Mouse (Mus musculus) midbrain, embryonic 16.5 days (tissue): ENCODE results near the gene Tango2. TPM values are rescaled to one million over a fixed set of nuclear protein-coding genes. Genes with fewer than 3 reads are reported as not detected.

Experiments
- ATAC-seq: fragments of 200-750 bp; cut with Nextera tagmentation; 2 replicates; pipeline ENCODE4 v1.8.0; 2017; ENCODE audit warnings: moderate TSS enrichment
- H3K27ac ChIP-seq: fragments of 300-500 bp; sonication (generic); 2 replicates; pipeline ENCODE4 v1.5.1; 2014; ENCODE audit warnings: mild to moderate bottlenecking, low read length, mixed read lengths
- H3K27me3 ChIP-seq: fragments of 300-500 bp; sonication (generic); 2 replicates; pipeline ENCODE4 v1.6.1; 2014; ENCODE audit warnings: low read depth, low read length, mixed read lengths; ENCODE audit not compliant: control insufficient read depth, insufficient read depth
- H3K36me3 ChIP-seq: fragments of 300-500 bp; sonication (generic); 2 replicates; pipeline ENCODE4 v1.6.1; 2014; ENCODE audit warnings: mild to moderate bottlenecking, low read length, moderate library complexity, mixed read lengths; ENCODE audit not compliant: control insufficient read depth, insufficient read depth
- H3K4me1 ChIP-seq: fragments of 300-500 bp; sonication (generic); 2 replicates; pipeline ENCODE4 v1.6.1; 2014; ENCODE audit warnings: mild to moderate bottlenecking, low read length, mixed read lengths; ENCODE audit not compliant: control insufficient read depth, insufficient read depth
- H3K4me2 ChIP-seq: fragments of 300-500 bp; sonication (generic); 2 replicates; pipeline ENCODE4 v1.6.1; 2014; ENCODE audit warnings: mild to moderate bottlenecking, low read length, mixed read lengths
- H3K4me3 ChIP-seq: fragments of 300-500 bp; sonication (generic); 2 replicates; pipeline ENCODE4 v1.5.1; 2014; ENCODE audit warnings: low read depth, mild to moderate bottlenecking, low read length, moderate library complexity, mixed read lengths
- H3K9ac ChIP-seq: fragments of 300-500 bp; sonication (generic); 2 replicates; pipeline ENCODE4 v1.6.1; 2014; ENCODE audit warnings: low read depth, low read length, mixed read lengths
- H3K9me3 ChIP-seq: fragments of 300-500 bp; sonication (generic); replicated peaks from 2 replicates; pipeline ENCODE4 v1.6.1; 2014; ENCODE audit warnings: mild to moderate bottlenecking, low read length, mixed read lengths; ENCODE audit not compliant: control insufficient read depth, poor library complexity, severe bottlenecking
- WGBS: fragments of 180-500 bp; shearing (Covaris S2); extraction: QIAGEN DNeasy Blood & Tissue Kit; methylation state at CpG from one replicate; pipeline ENCODE4 v1.1.7; 2014; 5-methylcytosine and 5-hydroxymethylcytosine counted together
- polyA plus RNA-seq: library from polyadenylated mRNA; unstranded; fragments of >200 nt; fragmentation: Nextera tagmentation; extraction: Ambion mirVana; gene quantifications from 2 replicates; pipeline ENCODE4 v1.2.1, GENCODE M21; 2015

Gene Tango2
- polyA plus RNA-seq, 1 experiment from 2014 or later = 82.5 TPM

GRCm38 (mm10) chr16:18341605-18342004 is 6.3 kb downstream of the Tango2 start:
- Histone ChIP-seq H3K9ac (no peak overlapping the region), H3K36me3 (peaks cover 6% of the 10 kb centered on the region; the same call in 1 of the 2 replicates), H3K4me1 (peaks cover 30% of the 10 kb centered on the region), H3K9me3 (no peaks in the 10 kb centered on the region), H3K4me2 (no peak overlapping the region), H3K27ac (no peak overlapping the region), H3K4me3 (no peak overlapping the region), H3K27me3 (no peaks in the 10 kb centered on the region)
- 92% methylated on average over 8 of the region's 8 CpGs for WGBS
- ATAC-seq = no peak

DNA sequence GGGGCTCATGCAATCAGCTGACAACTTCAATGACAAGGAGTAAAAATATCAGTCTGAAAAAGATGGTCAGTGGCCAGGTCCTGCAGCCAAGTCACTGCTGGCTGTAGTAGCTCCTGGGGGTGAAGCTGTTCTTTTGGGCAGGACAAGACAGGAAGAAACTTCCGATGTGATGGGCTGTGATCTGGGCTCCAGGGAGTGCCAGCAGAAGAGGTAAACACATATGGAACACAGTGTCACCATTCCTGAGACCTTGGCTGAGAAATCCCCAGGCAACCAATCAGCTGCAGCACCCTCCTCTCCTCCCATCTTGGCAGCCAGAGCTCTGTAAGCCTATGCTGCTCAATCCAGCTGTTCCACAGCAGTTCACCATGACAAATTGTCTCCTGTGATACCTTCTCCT is 8.0 kb downstream of the Tango2 start:
- no peak overlapping the region for H3K4me3 ChIP-seq
- no peaks in the 10 kb centered on the region for H3K27me3 ChIP-seq
- no peak overlapping the region for H3K27ac ChIP-seq
- H3K9me3 ChIP-seq = no peaks in the 10 kb centered on the region
- no peak for ATAC-seq
- H3K9ac ChIP-seq = no peak overlapping the region
- peaks cover 25% of the 10 kb centered on the region for H3K4me1 ChIP-seq
- H3K4me2 ChIP-seq = no peak overlapping the region
- H3K36me3 ChIP-seq = peaks cover 6% of the 10 kb centered on the region; the same call in 1 of the 2 replicates
- 39% methylated on average over 1 of the region's 1 CpGs for WGBS

DNA sequence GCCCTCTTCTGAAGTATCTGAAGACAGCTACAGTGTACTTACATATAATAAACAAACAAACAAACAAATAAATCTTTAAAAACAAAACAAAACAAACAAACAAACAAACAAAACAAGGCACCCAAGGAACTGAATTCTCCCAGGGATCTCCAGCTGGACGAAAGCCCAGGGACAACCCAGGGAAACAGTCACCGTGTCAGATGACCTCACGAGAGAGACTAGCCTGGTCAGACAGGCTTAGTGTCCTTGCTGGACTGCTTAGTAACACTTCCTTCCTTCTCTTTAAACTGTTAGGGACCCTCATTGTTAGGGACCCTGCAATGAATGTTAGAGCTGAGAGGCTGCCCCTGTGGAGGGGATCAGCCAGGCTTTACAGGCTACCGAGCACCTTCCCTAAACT is 10.6 kb downstream of the Tango2 start:
- Histone ChIP-seq H3K36me3 (peaks cover 6% of the 10 kb centered on the region; the same call in 1 of the 2 replicates), H3K27me3 (no peaks in the 10 kb centered on the region), H3K9ac (no peak overlapping the region), H3K4me3 (no peak overlapping the region), H3K9me3 (no peaks in the 10 kb centered on the region), H3K27ac (no peak overlapping the region), H3K4me1 (peaks cover 8% of the 10 kb centered on the region), H3K4me2 (no peak overlapping the region)
- WGBS = 91% methylated on average over 4 of the region's 4 CpGs
- ATAC-seq = no peak

- no peak overlapping the region for H3K9ac ChIP-seq
- 99% methylated on average over 3 of the region's 3 CpGs for WGBS
- no peak overlapping the region for H3K4me3 ChIP-seq
- no peak overlapping the region for H3K27ac ChIP-seq
- H3K4me2 ChIP-seq = no peak overlapping the region
- no peaks in the 10 kb centered on the region for H3K27me3 ChIP-seq
- H3K4me1 ChIP-seq = 0 out of 2 replicates have a peak, but pooled peaks cover 3% of the 10 kb centered on the region
- no peaks in the 10 kb centered on the region for H3K9me3 ChIP-seq
- no peak for ATAC-seq
- H3K36me3 ChIP-seq = peaks cover 6% of the 10 kb centered on the region; the same call in 1 of the 2 replicates
Observed at GRCm38 (mm10) chr16:18335981-18336380, 11.9 kb downstream of the Tango2 start.

DNA sequence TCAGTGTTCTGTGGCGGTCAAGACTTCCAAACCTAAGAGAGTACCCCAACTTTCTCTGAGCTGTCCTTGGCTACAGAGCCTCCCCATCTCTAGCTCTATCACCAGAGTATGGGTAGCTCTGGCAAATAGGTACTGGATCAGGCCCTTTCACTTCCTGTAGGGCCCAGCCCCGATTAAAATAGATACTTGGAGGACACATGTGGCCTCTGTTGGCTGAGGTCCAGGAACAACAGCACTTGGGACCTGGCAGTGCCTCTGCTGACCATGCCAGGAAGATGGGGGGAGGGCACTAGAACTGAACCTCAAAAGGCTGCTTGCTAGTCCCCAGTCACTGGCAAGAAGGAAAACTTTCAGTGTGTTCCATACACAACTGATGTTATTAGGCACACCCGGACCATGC is 13.9 kb downstream of the Tango2 start:
- Histone ChIP-seq H3K27me3 (no peaks in the 10 kb centered on the region), H3K36me3 (peaks cover 6% of the 10 kb centered on the region; the same call in 1 of the 2 replicates), H3K9me3 (no peaks in the 10 kb centered on the region), H3K4me3 (no peak overlapping the region), H3K4me1 (no peaks in the 10 kb centered on the region), H3K27ac (no peak overlapping the region), H3K4me2 (no peak overlapping the region), H3K9ac (no peak overlapping the region)
- 86% methylated on average over 3 of the region's 3 CpGs for WGBS
- no peak for ATAC-seq

- no peaks in the 10 kb centered on the region for H3K9me3 ChIP-seq
- H3K9ac ChIP-seq = no peak overlapping the region
- ATAC-seq = no peak
- no peaks in the 10 kb centered on the region for H3K4me1 ChIP-seq
- H3K27me3 ChIP-seq = no peaks in the 10 kb centered on the region
- no peak overlapping the region for H3K27ac ChIP-seq
- WGBS = 80% methylated on average over 1 of the region's 1 CpGs
- peaks cover 5% of the 10 kb centered on the region; the same call in 1 of the 2 replicates for H3K36me3 ChIP-seq
- no peak overlapping the region for H3K4me3 ChIP-seq
- H3K4me2 ChIP-seq = no peak overlapping the region
Observed at GRCm38 (mm10) chr16:18328524-18328923, 19.4 kb downstream of the Tango2 start.

DNA sequence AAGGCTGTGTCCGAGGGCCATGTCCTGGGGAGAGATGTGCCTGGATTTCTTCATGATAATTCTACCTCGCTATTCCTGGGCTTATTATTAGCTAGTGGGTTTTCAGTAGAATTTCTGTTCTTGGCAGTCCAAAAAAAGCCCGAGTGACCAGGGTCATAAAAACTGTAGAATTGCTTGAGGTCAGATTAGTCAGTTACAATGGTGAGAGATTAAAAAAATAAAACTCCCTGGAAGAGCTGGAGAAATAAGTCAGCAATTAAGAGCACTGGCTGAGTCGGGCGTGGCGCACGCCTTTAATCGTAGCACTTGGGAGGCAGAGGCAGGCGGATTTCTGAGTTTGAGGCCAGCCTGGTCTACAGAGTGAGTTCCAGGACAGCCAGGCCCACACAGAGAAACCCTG is 20.0 kb downstream of the Tango2 start:
- H3K36me3 ChIP-seq = peaks cover 11% of the 10 kb centered on the region
- ATAC-seq = no peak
- WGBS = 95% methylated on average over 9 of the region's 9 CpGs
- no peaks in the 10 kb centered on the region for H3K9me3 ChIP-seq
- no peaks in the 10 kb centered on the region for H3K4me1 ChIP-seq
- no peaks in the 10 kb centered on the region for H3K27me3 ChIP-seq
- no peak overlapping the region for H3K4me2 ChIP-seq
- no peak overlapping the region for H3K27ac ChIP-seq
- no peak overlapping the region for H3K9ac ChIP-seq
- no peak overlapping the region for H3K4me3 ChIP-seq

GRCm38 (mm10) chr16:18325741-18326140 is 22.2 kb downstream of the Tango2 start:
- Histone ChIP-seq H3K9ac (no peak overlapping the region), H3K36me3 (peaks cover 15% of the 10 kb centered on the region), H3K27me3 (no peaks in the 10 kb centered on the region), H3K4me1 (no peaks in the 10 kb centered on the region), H3K9me3 (no peaks in the 10 kb centered on the region), H3K27ac (no peak overlapping the region), H3K4me2 (no peak overlapping the region), H3K4me3 (no peak overlapping the region)
- no peak for ATAC-seq
- WGBS = 86% methylated on average over 4 of the region's 4 CpGs

GRCm38 (mm10) chr16:18324031-18324430 is 23.9 kb downstream of the Tango2 start:
- no peak overlapping the region for H3K27ac ChIP-seq
- no peaks in the 10 kb centered on the region for H3K27me3 ChIP-seq
- no peak overlapping the region for H3K4me2 ChIP-seq
- H3K9ac ChIP-seq = no peak overlapping the region
- H3K36me3 ChIP-seq = peaks cover 15% of the 10 kb centered on the region
- 82% methylated on average over 6 of the region's 6 CpGs for WGBS
- no peak for ATAC-seq
- no peaks in the 10 kb centered on the region for H3K9me3 ChIP-seq
- no peaks in the 10 kb centered on the region for H3K4me1 ChIP-seq
- no peak overlapping the region for H3K4me3 ChIP-seq
